Mouse (Mus musculus) CH12.LX (cell line): ENCODE results near the gene Ecsit. TPM values are rescaled to one million over a fixed set of nuclear protein-coding genes. Genes with fewer than 3 reads are reported as not detected.

Experiments
- DNase-seq: peaks from one replicate; pipeline ENCODE4 v3.0.0-alpha.2; 2013; ENCODE audit errors: extremely low read depth
- H3K27ac ChIP-seq: 2 replicates; pipeline ENCODE4 v1.5.1; 2012; ENCODE audit warnings: low read depth, mild to moderate bottlenecking, control low read depth, moderate library complexity; ENCODE audit not compliant: insufficient read depth
- H3K27me3 ChIP-seq: replicated peaks from 2 replicates; pipeline ENCODE3; 2012; ENCODE audit warnings: inconsistent platforms
- H3K36me3 ChIP-seq, 2 experiments: replicated peaks in 1 of 2; 2 replicates each; pipeline versions ENCODE3 to v1.6.1; 2012; ENCODE audit warnings: inconsistent platforms in 1 of 2, low read length in 1 of 2, mild to moderate bottlenecking in 1 of 2, mixed read lengths in 1 of 2, moderate library complexity in 1 of 2; ENCODE audit not compliant: control insufficient read depth in 1 of 2, insufficient read depth in 1 of 2
- H3K4me1 ChIP-seq, 2 experiments: 2 replicates each; pipeline ENCODE4 v1.6.1; 2012; ENCODE audit warnings: inconsistent platforms in 1 of 2, moderate library complexity in 1 of 2; ENCODE audit not compliant: insufficient read depth in 2 of 2, control insufficient read depth in 1 of 2
- H3K4me2 ChIP-seq: 2 replicates; pipeline ENCODE4 v1.6.1; 2012; ENCODE audit warnings: low read depth, mild to moderate bottlenecking, control low read depth; ENCODE audit not compliant: poor library complexity, insufficient read depth, severe bottlenecking
- H3K4me3 ChIP-seq, 3 experiments: fragments of 150-350 bp in 1 of 3; sonication (generic) in 1 of 3; replicated peaks in 1 of 3; 2 replicates each; pipeline versions ENCODE3 to v1.5.1; 2011 to 2012; ENCODE audit warnings: low read depth in 2 of 3, low read length in 2 of 3, mild to moderate bottlenecking in 2 of 3, moderate library complexity in 2 of 3, control low read depth in 1 of 3, improper control_type of control experiment in 1 of 3, inconsistent platforms in 1 of 3, mixed read lengths in 1 of 3; ENCODE audit not compliant: poor library complexity in 1 of 3
- H3K79me2 ChIP-seq: replicated peaks from 2 replicates; pipeline ENCODE4 v1.6.1; 2012; ENCODE audit warnings: mild to moderate bottlenecking, moderate library complexity; ENCODE audit not compliant: control insufficient read depth, poor library complexity, insufficient read depth, severe bottlenecking; ENCODE audit errors: extremely low read depth
- H3K9ac ChIP-seq: 2 replicates; pipeline ENCODE4 v1.6.1; 2012; ENCODE audit warnings: low read depth, mild to moderate bottlenecking, control low read depth, moderate library complexity; ENCODE audit not compliant: insufficient read depth
- H3K9me3 ChIP-seq: replicated peaks from 2 replicates; pipeline ENCODE3; 2012; ENCODE audit warnings: low read length, inconsistent platforms, mixed read lengths
- BHLHE40 ChIP-seq: IDR thresholded peaks from 2 replicates; pipeline ENCODE4 v1.6.1; 2011; ENCODE audit warnings: mild to moderate bottlenecking, low read depth, low read length, improper control_type of control experiment
- CHD1 ChIP-seq: IDR thresholded peaks from 2 replicates; pipeline ENCODE4 v1.6.1; 2012; ENCODE audit warnings: low read depth, low read length, improper control_type of control experiment, inconsistent platforms
- EP300 ChIP-seq: IDR thresholded peaks from 2 replicates; pipeline ENCODE4 v1.6.1; 2011; ENCODE audit warnings: low read length, improper control_type of control experiment
- ETS1 ChIP-seq: conservative IDR thresholded peaks from 2 replicates; pipeline ENCODE4 v1.6.1; 2012; ENCODE audit warnings: low read depth, mild to moderate bottlenecking, inconsistent platforms, low read length, improper control_type of control experiment, moderate library complexity
- HCFC1 ChIP-seq: IDR thresholded peaks from 2 replicates; pipeline ENCODE4 v1.6.1; 2012; ENCODE audit warnings: low read depth, mild to moderate bottlenecking, inconsistent platforms, low read length, improper control_type of control experiment
- IRF4 ChIP-seq: IDR thresholded peaks from 2 replicates; pipeline ENCODE4 v1.6.1; 2014; ENCODE audit warnings: low read depth, mild to moderate bottlenecking, inconsistent platforms, low read length, improper control_type of control experiment
- JUN ChIP-seq: IDR thresholded peaks from 2 replicates; pipeline ENCODE4 v1.6.1; 2011; ENCODE audit warnings: low read depth, mild to moderate bottlenecking, low read length, improper control_type of control experiment, moderate library complexity; ENCODE audit not compliant: insufficient read depth
- JUND ChIP-seq: conservative IDR thresholded peaks from 2 replicates; pipeline ENCODE4 v1.6.1; 2011; ENCODE audit warnings: low read depth, low read length, improper control_type of control experiment
- KAT2A ChIP-seq: IDR thresholded peaks from 2 replicates; pipeline ENCODE4 v1.6.1; 2012; ENCODE audit warnings: low read length, improper control_type of control experiment, inconsistent platforms; ENCODE audit not compliant: insufficient replicate concordance
- MAFK ChIP-seq: IDR thresholded peaks from 2 replicates; pipeline ENCODE4 v1.6.1; 2011; ENCODE audit warnings: low read length, improper control_type of control experiment; ENCODE audit not compliant: insufficient replicate concordance
- MAZ ChIP-seq: IDR thresholded peaks from 2 replicates; pipeline ENCODE4 v1.6.1; 2012; ENCODE audit warnings: low read depth, mild to moderate bottlenecking, inconsistent platforms, low read length, improper control_type of control experiment, moderate library complexity
- NELFE ChIP-seq: IDR thresholded peaks from 2 replicates; pipeline ENCODE4 v1.6.1; 2011; ENCODE audit warnings: low read depth, low read length, improper control_type of control experiment
- NRF1 ChIP-seq: IDR thresholded peaks from 2 replicates; pipeline ENCODE4 v1.6.1; 2014; ENCODE audit warnings: low read depth, mild to moderate bottlenecking, inconsistent platforms, low read length, improper control_type of control experiment, moderate library complexity
- POLR2A ChIP-seq: IDR thresholded peaks from 2 replicates; pipeline ENCODE4 v1.6.1; 2011; ENCODE audit warnings: low read depth, mild to moderate bottlenecking, improper control_type of control experiment, low read length
- POLR2AphosphoS2 ChIP-seq: IDR thresholded peaks from 2 replicates; pipeline ENCODE4 v1.6.1; 2011; ENCODE audit warnings: low read depth, low read length, improper control_type of control experiment
- RAD21 ChIP-seq: IDR thresholded peaks from 2 replicates; pipeline ENCODE4 v1.6.1; 2011; ENCODE audit warnings: low read depth, mild to moderate bottlenecking, low read length, improper control_type of control experiment, moderate library complexity
- SIN3A ChIP-seq: IDR thresholded peaks from 2 replicates; pipeline ENCODE4 v1.6.1; 2012; ENCODE audit warnings: low read length, improper control_type of control experiment, inconsistent platforms
- SMC3 ChIP-seq: IDR thresholded peaks from 2 replicates; pipeline ENCODE4 v1.6.1; 2011; ENCODE audit warnings: low read depth, low read length, improper control_type of control experiment
- TBP ChIP-seq: conservative IDR thresholded peaks from 2 replicates; pipeline ENCODE4 v1.6.1; 2011; ENCODE audit warnings: low read depth, low read length, improper control_type of control experiment
- USF2 ChIP-seq: conservative IDR thresholded peaks from 2 replicates; pipeline ENCODE4 v1.6.1; 2011; ENCODE audit warnings: low read depth, low read length, improper control_type of control experiment
- ZC3H11A ChIP-seq: IDR thresholded peaks from 2 replicates; pipeline ENCODE4 v1.6.1; 2012; ENCODE audit warnings: low read depth, mild to moderate bottlenecking, inconsistent platforms, low read length, improper control_type of control experiment
- ZKSCAN1 ChIP-seq: IDR thresholded peaks from 2 replicates; pipeline ENCODE4 v1.6.1; 2012; ENCODE audit warnings: low read depth, inconsistent platforms, low read length, improper control_type of control experiment, borderline replicate concordance
- ZMIZ1 ChIP-seq: IDR thresholded peaks from 2 replicates; pipeline ENCODE4 v1.6.1; 2012; ENCODE audit warnings: low read depth, mild to moderate bottlenecking, inconsistent platforms, low read length, improper control_type of control experiment
- dilution Hi-C: fragments of 300-500 bp; cut with MboI; formaldehyde crosslinking; loops from 2 replicates; pipeline ENCODE4 v1.14.3; 2020; ENCODE audit warnings: low sequenced_read_pairs; ENCODE audit not compliant: extremely low pct_unique_long_range_greater_than_20kb, extremely low pct_ligation_motif_present
- in situ Hi-C: fragments of 300-500 bp; cut with MboI; formaldehyde crosslinking; loops from 3 replicates; pipeline ENCODE4 v1.14.3; 2019; ENCODE audit warnings: low sequenced_read_pairs, low pct_ligation_motif_present, low pct_unique_long_range_greater_than_20kb, mixed read lengths
- polyA plus RNA-seq: library from polyadenylated mRNA; unstranded; fragments of >175 nt; gene quantifications from 2 replicates; pipeline ENCODE4 v1.2.1, GENCODE M21; 2012; ENCODE audit warnings: low read depth; ENCODE audit not compliant: insufficient read length
- total RNA-seq, 2 experiments: library from RNA; depleted of rRNA; stranded (reverse); fragments of 300-350 nt in 1 of 2; fragments of >200 nt in 1 of 2; gene quantifications; 2 replicates each; pipeline ENCODE4 v1.2.3; 2012 to 2014

Gene Ecsit
- total and polyA plus RNA-seq, 3 experiments = 38.7 to 57.1 (median 48.5) TPM

- TF ChIP-seq ZKSCAN1 = no peak
- TF ChIP-seq ZMIZ1 = no peak
- TF ChIP-seq POLR2AphosphoS2 = no peak
- TF ChIP-seq RAD21 = no peak
- TF ChIP-seq MAZ = no peak
- no peak for TF ChIP-seq JUN
- TF ChIP-seq KAT2A = no peak
These were observed 36.8 kb upstream of the Ecsit start (continued) for GRCm38 (mm10) chr9:22122005-22122404.

- in situ Hi-C loops = loop anchor here (5.0 kb wide), 1 partner anchor 36 kb away; the partner anchor contains the start of gene Pigyl
- Histone ChIP-seq H3K4me1 (peaks cover 11 to 68% of the 10 kb centered on the region in 2 experiments), H3K27ac (no peak overlapping the region)
These were observed 36.3 kb upstream of the Ecsit start for GRCm38 (mm10) chr9:22121545-22121944.

GRCm38 (mm10) chr9:22119543-22119942, 34.3 kb upstream of the Ecsit start:
- no peak for TF ChIP-seq ZC3H11A
- TF ChIP-seq JUND = no peak
- no peak for TF ChIP-seq NRF1
- TF ChIP-seq POLR2A = no peak
- no peak for TF ChIP-seq USF2
- TF ChIP-seq HCFC1 = no peak
- no peak for TF ChIP-seq IRF4
- no peak for TF ChIP-seq JUN
- TF ChIP-seq TBP = no peak

More at GRCm38 (mm10) chr9:22121545-22121944, 36.3 kb upstream of the Ecsit start:
- dilution Hi-C loops = no loop called here
- no peak for DNase-seq
- Histone ChIP-seq H3K36me3 (no peaks in the 10 kb centered on the region), H3K4me3 (no peak overlapping the region), H3K4me2 (no peak overlapping the region), H3K9me3 (peaks cover 3% of the 10 kb centered on the region), H3K9ac (no peak overlapping the region), H3K79me2 (peaks cover 3% of the 10 kb centered on the region), H3K27me3 (no peaks in the 10 kb centered on the region)
- TF ChIP-seq MAFK (no peak), CHD1 (no peak), BHLHE40 (no peak), EP300 (no peak), ETS1 (no peak), SIN3A (no peak), NELFE (no peak), SMC3 (no peak), NRF1 (no peak), ZMIZ1 (no peak), USF2 (no peak), KAT2A (no peak), POLR2A (no peak)
- TF ChIP-seq, all 38 proteins: peak for 0

More at GRCm38 (mm10) chr9:22119543-22119942, 34.3 kb upstream of the Ecsit start:
- in situ Hi-C loops = loop anchor here (5.0 kb wide), 1 partner anchor 47 kb away; the partner anchor contains the start of genes Gm49318 and Zfp653
- H3K27me3 ChIP-seq = no peaks in the 10 kb centered on the region
- dilution Hi-C loops = no loop called here
- no peak overlapping the region for H3K9ac ChIP-seq
- H3K36me3 ChIP-seq = peaks cover 0 to 5% of the 10 kb centered on the region in 2 experiments
- peaks cover 3% of the 10 kb centered on the region for H3K9me3 ChIP-seq
- H3K79me2 ChIP-seq = peaks cover 14% of the 10 kb centered on the region
- H3K4me1 ChIP-seq = peaks cover 15 to 67% of the 10 kb centered on the region in 2 experiments
- H3K4me3 ChIP-seq = no peak overlapping the region
- no peak overlapping the region for H3K4me2 ChIP-seq
- DNase-seq = no peak
- H3K27ac ChIP-seq = no peak overlapping the region
